Mouse (Mus musculus) testis, postnatal 14 days (tissue): ENCODE data around the gene Zfp691.

ENCODE experiments used
- DNase-seq: peaks from one replicate; pipeline ENCODE4 v3.0.0; 2021; ENCODE audit warnings: low spot score

Zfp691 gene

DNA sequence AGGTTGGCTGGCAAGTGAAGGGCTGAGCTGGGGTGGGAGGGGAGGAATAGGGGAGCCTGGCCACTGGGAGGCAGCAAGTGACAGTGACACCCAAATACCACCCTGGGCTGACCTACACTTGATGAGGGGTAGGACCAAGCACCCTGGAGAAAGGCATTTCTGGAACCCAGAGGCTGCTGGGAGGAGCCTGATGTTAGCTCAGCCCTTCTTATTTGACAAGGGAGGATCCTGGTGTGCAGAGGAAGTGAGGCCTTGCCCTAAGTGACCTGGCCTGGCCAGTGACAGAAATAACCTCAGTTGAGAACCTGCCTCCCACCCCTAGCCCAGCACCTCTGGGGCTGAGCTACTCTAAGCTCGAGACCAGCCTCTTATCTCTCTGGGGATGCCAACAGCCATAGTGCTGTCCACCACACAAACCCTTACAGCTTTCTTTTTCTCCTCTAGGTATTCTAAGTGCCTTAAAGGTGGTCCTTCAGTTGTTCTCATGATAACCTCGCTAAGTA, 49.2 kb downstream of the Zfp691 start:
- DNase-seq, result no peak

DNA sequence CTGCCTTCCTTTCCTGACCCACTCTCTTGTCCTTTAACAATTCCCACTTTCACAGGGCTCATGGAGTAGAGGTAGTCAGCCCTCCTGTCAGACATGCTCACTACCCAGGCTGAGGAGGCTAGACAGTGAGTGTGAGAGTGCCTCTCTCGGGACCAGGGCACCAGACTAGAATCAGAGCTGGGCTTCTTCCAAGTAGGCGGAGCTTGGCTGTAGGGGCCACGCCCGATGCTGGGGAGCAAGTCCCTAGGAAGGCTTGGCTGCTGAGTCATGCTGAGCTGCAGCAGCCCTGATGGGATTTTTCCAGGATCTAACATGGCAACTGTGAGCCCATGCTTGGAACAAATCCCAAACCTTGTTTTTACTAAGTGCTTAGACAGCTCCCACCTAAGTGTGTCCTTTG, 52.7 kb downstream of the Zfp691 start:
- DNase-seq, result no peak

DNA sequence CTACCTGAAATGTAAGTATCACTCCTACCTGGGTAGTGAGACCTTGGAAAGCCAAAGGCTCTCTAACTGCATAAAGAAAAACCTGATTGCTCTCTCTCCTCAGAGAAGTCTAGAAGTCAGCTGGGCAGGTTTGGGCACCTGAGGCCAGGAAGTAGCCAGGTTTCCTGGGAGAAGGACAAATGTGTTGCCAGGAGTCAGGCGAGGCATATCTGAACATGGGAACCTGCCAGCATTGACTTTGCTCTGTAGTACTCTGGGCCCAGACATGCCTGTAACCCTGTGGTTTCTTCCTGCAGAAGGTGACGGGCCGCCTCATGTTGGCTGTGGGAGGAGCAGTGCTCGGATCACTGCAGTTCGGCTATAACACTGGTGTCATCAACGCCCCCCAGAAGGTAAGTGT, 53.9 kb downstream of the Zfp691 start:
- no peak for DNase-seq
